Mouse (Mus musculus): ENCODE measurements around the gene Tlr8.
A peak's percentile ranks its signal among the peaks of the same experiment; 100 is the strongest.

Gene Tlr8

GRCm38 (mm10) chrX:167205813-167206520 lies 58.2 kb downstream of the Tlr8 start:
- peak; percentile 29 for DNase-seq (ENCODE audit: low spot score)

DNA sequence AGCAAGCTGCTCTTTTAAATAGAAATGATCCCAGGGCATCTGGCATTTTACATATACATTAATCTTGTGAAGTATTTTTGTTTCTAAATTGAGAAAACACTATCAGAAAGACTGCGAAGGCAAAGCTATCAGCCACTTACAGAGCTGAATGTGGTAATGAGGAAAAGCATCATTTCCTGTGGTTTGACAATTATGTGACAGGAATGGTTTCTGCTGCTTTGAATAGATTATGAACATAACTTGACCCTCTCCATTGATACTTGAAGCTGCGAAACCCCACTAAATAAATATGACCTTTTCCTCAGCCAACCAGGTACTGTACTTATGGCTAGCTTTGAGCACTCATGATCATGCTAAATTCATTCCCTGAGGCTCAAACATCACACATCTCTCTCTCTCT lies 62.8 kb downstream of the Tlr8 start:
- no peak for DNase-seq (ENCODE audit: low spot score)

- no peak for DNase-seq (ENCODE audit: low spot score)
These were observed 68.9 kb downstream of the Tlr8 start for GRCm38 (mm10) chrX:167195228-167195649.
